Mouse (Mus musculus): ENCODE measurements at regions not wholly inside any gene's neighbourhood (a gene's known extent, or its start where the extent isn't known, plus 50 kb on each side); places are given as distances from the start of the nearest gene placed in this dataset.

GRCm38 (mm10) chr7:36526692-36527091, 171.2 kb upstream of the Tshz3 start:
- WGBS = 76% methylated on average over 3 of the region's 3 CpGs
- DNase-seq = no peak
- no peaks in the 10 kb centered on the region for H3K4me1 ChIP-seq (ENCODE audit: control insufficient read depth, insufficient read depth, low read length)
- TF ChIP-seq POLR2A (IDR thresholded peaks at IDR 0.05; ENCODE audit: borderline replicate concordance, extremely low read depth, low read depth, low read length) (no peak), CTCF (IDR thresholded peaks at IDR 0.05; ENCODE audit: insufficient read depth, low read length) (no peak)
- no peak overlapping the region for H3K4me3 ChIP-seq (replicated peaks; ENCODE audit: extremely low read depth, low read depth, low read length)

GRCm38 (mm10) chr7:36529504-36530065, 168.3 kb upstream of the Tshz3 start:
- no peak for TF ChIP-seq CTCF (IDR thresholded peaks at IDR 0.05; ENCODE audit: insufficient read depth, low read length)
- TF ChIP-seq POLR2A (IDR thresholded peaks at IDR 0.05; ENCODE audit: borderline replicate concordance, extremely low read depth, low read depth, low read length) = no peak
- 79% methylated on average over 15 of the region's 15 CpGs for WGBS
- H3K4me1 ChIP-seq (ENCODE audit: control insufficient read depth, insufficient read depth, low read length) = no peaks in the 10 kb centered on the region
- H3K4me3 ChIP-seq (replicated peaks; ENCODE audit: extremely low read depth, low read depth, low read length) = no peak overlapping the region
- DNase-seq = no peak

GRCm38 (mm10) chr7:36531559-36531958, 166.4 kb upstream of the Tshz3 start:
- Histone ChIP-seq H3K4me3 (replicated peaks; ENCODE audit: extremely low read depth, low read depth, low read length) (no peak overlapping the region), H3K4me1 (ENCODE audit: control insufficient read depth, insufficient read depth, low read length) (no peaks in the 10 kb centered on the region)
- no peak for DNase-seq
- TF ChIP-seq POLR2A (IDR thresholded peaks at IDR 0.05; ENCODE audit: borderline replicate concordance, extremely low read depth, low read depth, low read length) (no peak), CTCF (IDR thresholded peaks at IDR 0.05; ENCODE audit: insufficient read depth, low read length) (no peak)
- WGBS = 85% methylated on average over 1 of the region's 1 CpGs

- WGBS = 79% methylated on average over 11 of the region's 11 CpGs
- H3K4me1 ChIP-seq (ENCODE audit: control insufficient read depth, insufficient read depth, low read length) = no peaks in the 10 kb centered on the region
- no peak for DNase-seq
These were observed 159.8 kb upstream of the Tshz3 start for GRCm38 (mm10) chr7:36538111-36538510.

GRCm38 (mm10) chr7:36548007-36548406, 149.9 kb upstream of the Tshz3 start:
- TF ChIP-seq POLR2A (IDR thresholded peaks at IDR 0.05; ENCODE audit: borderline replicate concordance, extremely low read depth, low read depth, low read length) (no peak), CTCF (IDR thresholded peaks at IDR 0.05; ENCODE audit: insufficient read depth, low read length) (no peak)
- no peaks in the 10 kb centered on the region for H3K4me1 ChIP-seq (ENCODE audit: control insufficient read depth, insufficient read depth, low read length)
- no peak for DNase-seq
- no peak overlapping the region for H3K4me3 ChIP-seq (replicated peaks; ENCODE audit: extremely low read depth, low read depth, low read length)
- 63% methylated on average over 14 of the region's 14 CpGs for WGBS

More at GRCm38 (mm10) chr7:36538111-36538510, 159.8 kb upstream of the Tshz3 start:
- TF ChIP-seq POLR2A (IDR thresholded peaks at IDR 0.05; ENCODE audit: borderline replicate concordance, extremely low read depth, low read depth, low read length) (no peak), CTCF (IDR thresholded peaks at IDR 0.05; ENCODE audit: insufficient read depth, low read length) (no peak)
- H3K4me3 ChIP-seq (replicated peaks; ENCODE audit: extremely low read depth, low read depth, low read length) = no peak overlapping the region

GRCm38 (mm10) chr7:36548440-36548839, 149.5 kb upstream of the Tshz3 start:
- WGBS = 80% methylated on average over 5 of the region's 5 CpGs
- TF ChIP-seq CTCF (IDR thresholded peaks at IDR 0.05; ENCODE audit: insufficient read depth, low read length) = no peak
- no peak for TF ChIP-seq POLR2A (IDR thresholded peaks at IDR 0.05; ENCODE audit: borderline replicate concordance, extremely low read depth, low read depth, low read length)
- Histone ChIP-seq H3K4me1 (ENCODE audit: control insufficient read depth, insufficient read depth, low read length) (no peaks in the 10 kb centered on the region), H3K4me3 (replicated peaks; ENCODE audit: extremely low read depth, low read depth, low read length) (no peak overlapping the region)
- no peak for DNase-seq

- DNase-seq = no peak
- 75% methylated on average over 2 of the region's 2 CpGs for WGBS
- Histone ChIP-seq H3K4me1 (ENCODE audit: control insufficient read depth, insufficient read depth, low read length) (no peaks in the 10 kb centered on the region), H3K4me3 (replicated peaks; ENCODE audit: extremely low read depth, low read depth, low read length) (no peak overlapping the region)
- TF ChIP-seq POLR2A (IDR thresholded peaks at IDR 0.05; ENCODE audit: borderline replicate concordance, extremely low read depth, low read depth, low read length) (no peak), CTCF (IDR thresholded peaks at IDR 0.05; ENCODE audit: insufficient read depth, low read length) (no peak)
These were observed 126.9 kb upstream of the Tshz3 start for GRCm38 (mm10) chr7:36571061-36571460.

- Histone ChIP-seq H3K4me3 (replicated peaks; ENCODE audit: extremely low read depth, low read depth, low read length) (no peak overlapping the region), H3K4me1 (ENCODE audit: control insufficient read depth, insufficient read depth, low read length) (no peaks in the 10 kb centered on the region)
- 89% methylated on average over 6 of the region's 6 CpGs for WGBS
- DNase-seq = no peak
- TF ChIP-seq CTCF (IDR thresholded peaks at IDR 0.05; ENCODE audit: insufficient read depth, low read length) = no peak
- TF ChIP-seq POLR2A (IDR thresholded peaks at IDR 0.05; ENCODE audit: borderline replicate concordance, extremely low read depth, low read depth, low read length) = no peak
These were observed 115.8 kb upstream of the Tshz3 start for GRCm38 (mm10) chr7:36582074-36582473.

- 0 out of 2 replicates have a peak, but pooled peaks have one; percentile 5 for TF ChIP-seq CTCF (IDR thresholded peaks at IDR 0.05; ENCODE audit: insufficient read depth, low read length)
- TF ChIP-seq POLR2A (IDR thresholded peaks at IDR 0.05; ENCODE audit: borderline replicate concordance, extremely low read depth, low read depth, low read length) = no peak
- WGBS = 70% methylated on average over 1 of the region's 1 CpGs
- no peaks in the 10 kb centered on the region for H3K4me1 ChIP-seq (ENCODE audit: control insufficient read depth, insufficient read depth, low read length)
- H3K4me3 ChIP-seq (replicated peaks; ENCODE audit: extremely low read depth, low read depth, low read length) = no peak overlapping the region
- DNase-seq = no peak
These were observed 112.9 kb upstream of the Tshz3 start for GRCm38 (mm10) chr7:36585014-36585413.

- no peak overlapping the region for H3K4me3 ChIP-seq (replicated peaks; ENCODE audit: extremely low read depth, low read depth, low read length)
- 88% methylated on average over 1 of the region's 1 CpGs for whole genome bisulfite sequencing
- no peak for DNase-seq
- no peak for TF ChIP-seq POLR2A (IDR thresholded peaks at IDR 0.05; ENCODE audit: borderline replicate concordance, extremely low read depth, low read depth, low read length)
- TF ChIP-seq CTCF (IDR thresholded peaks at IDR 0.05; ENCODE audit: insufficient read depth, low read length) = no peak
- H3K4me1 ChIP-seq (ENCODE audit: control insufficient read depth, insufficient read depth, low read length) = no peaks in the 10 kb centered on the region
These were observed 106.4 kb upstream of the Tshz3 start for GRCm38 (mm10) chr7:36591496-36591895.
